Mouse (Mus musculus) testis, adult 2 months (tissue): ENCODE results near the gene Fanca. TPM values are rescaled to one million over a fixed set of nuclear protein-coding genes. Genes with fewer than 3 reads are reported as not detected.

Experiments used
- H3K27ac ChIP-seq: fragments of 200-500 bp; 2 replicates; pipeline ENCODE4 v1.5.1; 2012; ENCODE audit warnings: low read depth, low read length; ENCODE audit not compliant: control insufficient read depth, insufficient read depth
- H3K27me3 ChIP-seq: fragments of 200-500 bp; 2 replicates; pipeline ENCODE4 v1.6.1; 2012; ENCODE audit warnings: mild to moderate bottlenecking, low read length, moderate library complexity; ENCODE audit not compliant: control insufficient read depth, insufficient read depth
- H3K36me3 ChIP-seq: fragments of 200-500 bp; 2 replicates; pipeline ENCODE4 v1.6.1; 2012; ENCODE audit warnings: mild to moderate bottlenecking, low read length; ENCODE audit not compliant: control insufficient read depth, insufficient read depth
- H3K4me1 ChIP-seq: fragments of 200-500 bp; 2 replicates; pipeline ENCODE4 v1.6.1; 2012; ENCODE audit warnings: low read length; ENCODE audit not compliant: control insufficient read depth, insufficient read depth
- H3K4me3 ChIP-seq: fragments of 200-500 bp; 2 replicates; pipeline ENCODE4 v1.5.1; 2012; ENCODE audit warnings: low read depth, mild to moderate bottlenecking, low read length, moderate library complexity, mixed read lengths; ENCODE audit not compliant: control insufficient read depth
- CTCF ChIP-seq: fragments of 200-500 bp; IDR thresholded peaks from 2 replicates; pipeline ENCODE4 v1.5.1; 2012; ENCODE audit warnings: low read depth, mild to moderate bottlenecking, inconsistent platforms, low read length, moderate library complexity; ENCODE audit not compliant: control insufficient read depth, insufficient read depth, insufficient replicate concordance
- POLR2A ChIP-seq: fragments of 200-500 bp; IDR thresholded peaks from 2 replicates; pipeline ENCODE4 v1.6.1; 2012; ENCODE audit warnings: low read depth, mild to moderate bottlenecking, inconsistent platforms, low read length, moderate library complexity; ENCODE audit not compliant: control insufficient read depth
- polyA plus RNA-seq: library from polyadenylated mRNA; depleted of rRNA; stranded (reverse); fragments of >200 nt; gene quantifications from 2 replicates; pipeline ENCODE4 v1.2.3, GENCODE M21; 2012

Fanca gene
- polyA plus RNA-seq, 1 experiment, result 37.3 TPM

DNA sequence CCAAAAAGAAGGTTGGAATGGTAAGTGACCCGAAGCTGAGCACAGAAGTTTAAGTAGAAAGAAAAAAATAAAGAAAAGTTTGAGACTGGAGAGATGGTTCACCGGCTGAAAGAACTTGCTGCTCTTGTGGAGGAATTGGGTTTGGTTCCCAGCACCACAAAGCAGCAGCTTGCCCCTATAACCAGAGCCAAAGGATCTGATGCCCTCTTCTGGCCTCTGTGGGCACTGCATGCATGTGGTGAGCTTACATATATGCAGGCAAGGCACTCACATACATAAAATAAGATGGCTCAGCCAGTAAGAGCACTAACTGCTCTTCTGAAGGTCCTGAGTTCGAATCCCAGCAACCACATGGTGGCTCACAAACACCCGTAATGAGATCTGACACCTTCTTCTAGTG is 21.7 kb upstream of the Fanca start:
- H3K4me1 ChIP-seq, result peaks cover 6% of the 10 kb centered on the region
- H3K4me3 ChIP-seq, result no peak overlapping the region
- H3K36me3 ChIP-seq, result no peaks in the 10 kb centered on the region
- no peak overlapping the region for H3K27ac ChIP-seq
- H3K27me3 ChIP-seq, result no peaks in the 10 kb centered on the region
- no peak for TF ChIP-seq POLR2A
- peak; percentile 46; the same call in 1 of the 2 replicates for TF ChIP-seq CTCF

DNA sequence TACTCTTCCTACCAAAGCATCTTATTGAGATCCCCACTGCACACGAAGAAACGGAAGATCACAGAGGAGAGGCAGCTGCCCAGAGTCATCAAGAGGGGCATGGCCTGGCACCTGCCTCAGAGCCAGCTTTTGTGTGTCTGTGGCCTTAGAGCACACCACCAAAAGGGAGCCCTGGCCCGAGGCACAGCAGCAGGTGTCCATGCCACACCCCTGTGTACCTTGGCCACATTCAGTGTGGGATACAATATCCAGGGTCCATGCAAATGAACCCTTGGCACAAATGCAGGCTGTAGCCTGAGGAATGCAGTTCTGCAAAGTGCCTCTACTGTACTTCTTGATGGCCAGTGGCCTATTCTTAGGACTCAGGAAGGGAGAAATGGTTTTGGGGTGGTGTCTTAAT is 19.1 kb upstream of the Fanca start:
- Histone ChIP-seq H3K36me3 (no peaks in the 10 kb centered on the region), H3K4me1 (peaks cover 7% of the 10 kb centered on the region), H3K27ac (peak overlapping the region; percentile 24; the same call in 1 of the 2 replicates), H3K27me3 (no peaks in the 10 kb centered on the region), H3K4me3 (no peak overlapping the region)
- TF ChIP-seq CTCF (no peak), POLR2A (no peak)

DNA sequence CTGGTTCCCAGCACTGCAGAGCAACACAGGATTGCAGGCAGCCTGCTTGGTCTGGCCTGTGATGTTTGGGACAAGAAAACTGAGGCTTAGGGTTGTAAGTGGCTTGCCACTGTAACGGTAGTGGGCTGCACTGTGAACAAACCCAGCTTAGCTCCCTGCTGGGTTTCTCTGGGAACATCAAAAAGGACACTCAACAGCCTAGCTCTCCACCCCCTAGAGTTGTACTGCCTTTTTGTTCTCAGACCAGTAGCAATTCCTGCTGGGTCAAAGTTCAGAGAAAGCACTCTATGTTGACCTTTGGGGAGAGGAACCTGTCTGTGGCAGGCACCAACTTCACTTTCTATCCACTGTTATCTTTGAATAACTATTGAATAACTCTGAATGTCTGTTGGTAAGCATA is 16.1 kb upstream of the Fanca start:
- no peaks in the 10 kb centered on the region for H3K27me3 ChIP-seq
- no peaks in the 10 kb centered on the region for H3K36me3 ChIP-seq
- peaks cover 8% of the 10 kb centered on the region for H3K4me1 ChIP-seq
- TF ChIP-seq CTCF, result no peak
- TF ChIP-seq POLR2A, result no peak
- H3K27ac ChIP-seq, result peak overlapping the region; percentile 52
- peak overlapping the region; percentile 58 for H3K4me3 ChIP-seq

DNA sequence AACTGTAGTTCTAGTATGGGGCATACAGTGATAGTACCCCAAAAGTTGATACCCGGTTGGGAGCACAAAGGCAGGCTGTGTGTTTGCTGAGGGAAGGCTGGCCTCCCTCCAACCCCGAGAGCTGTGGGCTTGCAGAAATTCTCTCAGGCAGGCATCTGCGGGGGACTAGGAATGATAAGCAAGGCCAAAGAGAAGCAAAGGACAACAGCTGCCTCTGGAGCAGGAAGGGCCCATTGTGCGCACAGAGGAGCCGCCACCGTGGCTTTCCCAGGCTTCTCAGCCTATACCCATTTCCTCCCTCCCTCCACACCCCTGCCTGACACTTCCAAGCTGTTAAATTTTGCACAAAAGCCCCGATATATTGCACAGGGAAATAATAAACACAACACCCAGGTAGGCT is 15.5 kb upstream of the Fanca start:
- H3K4me3 ChIP-seq, result peak overlapping the region; percentile 58
- TF ChIP-seq CTCF (no peak), POLR2A (no peak; the same call in 1 of the 2 replicates)
- peak overlapping the region; percentile 52 for H3K27ac ChIP-seq
- H3K27me3 ChIP-seq, result no peaks in the 10 kb centered on the region
- no peaks in the 10 kb centered on the region for H3K36me3 ChIP-seq
- peaks cover 8% of the 10 kb centered on the region for H3K4me1 ChIP-seq

DNA sequence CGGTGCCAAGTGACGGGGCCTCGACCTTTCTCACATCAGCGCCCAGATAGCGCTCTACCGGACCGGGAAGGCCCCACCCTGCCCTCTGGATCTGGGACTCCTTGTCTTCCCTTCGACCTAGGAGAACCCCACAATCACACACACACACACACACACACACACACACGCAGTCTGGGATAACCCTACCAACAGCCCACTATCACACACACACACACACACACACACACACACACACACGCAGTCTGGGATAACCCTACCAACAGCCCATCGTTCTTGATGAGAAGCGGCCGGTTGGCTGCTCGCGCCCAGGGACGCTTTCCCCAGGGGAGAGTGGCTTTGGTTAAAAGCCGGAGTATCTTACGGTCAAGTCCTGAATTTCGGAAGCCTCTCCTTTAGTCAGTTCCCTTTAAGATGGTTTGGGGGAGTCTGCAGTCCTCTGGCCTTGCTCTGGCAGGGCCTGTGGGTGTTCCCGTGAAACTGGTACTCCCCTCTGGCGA is 14.8 kb upstream of the Fanca start:
- TF ChIP-seq POLR2A (no peak), CTCF (no peak)
- no peaks in the 10 kb centered on the region for H3K36me3 ChIP-seq
- H3K27ac ChIP-seq, result peak overlapping the region; percentile 78

DNA sequence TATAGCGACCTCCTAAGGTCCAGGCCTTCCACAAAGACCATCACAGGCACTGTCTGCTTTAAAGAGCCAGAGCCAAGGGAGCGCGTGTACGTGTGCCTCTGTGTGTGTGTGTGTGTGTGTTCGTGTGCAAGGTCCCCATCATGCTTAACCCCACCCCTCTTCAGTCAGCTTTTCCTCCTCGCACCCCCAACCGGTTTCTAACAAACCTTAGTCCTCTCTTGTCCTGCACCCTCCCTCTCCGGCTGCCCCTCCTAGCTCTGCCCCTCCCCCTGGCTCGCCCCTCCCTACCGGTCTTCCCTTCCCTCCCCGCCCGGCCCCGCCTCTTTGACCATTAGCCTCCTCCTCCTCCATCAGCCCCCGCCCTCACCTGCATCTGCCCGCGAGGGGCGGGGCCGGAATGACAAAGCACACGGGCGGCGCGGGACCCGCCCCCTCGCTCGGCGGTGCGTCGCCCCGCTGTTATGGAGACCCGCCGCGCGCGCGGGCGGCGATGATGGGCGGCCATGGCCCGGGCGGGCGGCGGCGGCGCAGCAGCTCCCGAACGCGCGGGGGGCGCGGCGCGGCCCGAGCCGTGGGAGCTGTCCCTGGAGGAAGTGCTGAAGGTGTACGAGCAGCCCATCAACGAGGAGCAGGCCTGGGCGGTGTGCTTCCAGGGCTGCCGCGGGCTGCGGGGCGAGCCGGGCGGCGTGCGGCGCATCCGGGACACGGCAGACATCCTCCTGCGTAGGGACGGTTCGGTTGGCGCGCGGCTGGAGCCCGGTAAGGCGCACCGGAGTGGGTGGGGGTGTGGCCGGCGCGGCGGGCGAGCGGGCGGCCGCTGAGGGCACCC is 14.1 kb upstream of the Fanca start, which contains the start of gene Spire2:
Gene Spire2 (plus strand): TSS at position 452 of the 829 bp plus-strand sequence.
- Histone ChIP-seq H3K4me1 (peaks cover 5% of the 10 kb centered on the region), H3K4me3 (peak within 1 kb of the TSS; percentile 81), H3K27me3 (no peaks in the 10 kb centered on the region), H3K36me3 (no peaks in the 10 kb centered on the region), H3K27ac (peak within 1 kb of the TSS; percentile 78)
- TF ChIP-seq CTCF (no peak), POLR2A (peak; percentile 2)

More for the DNA sequence above, 14.8 kb upstream of the Fanca start:
- Histone ChIP-seq H3K4me1 (peaks cover 6% of the 10 kb centered on the region), H3K27me3 (no peaks in the 10 kb centered on the region), H3K4me3 (peak overlapping the region; percentile 81)

DNA sequence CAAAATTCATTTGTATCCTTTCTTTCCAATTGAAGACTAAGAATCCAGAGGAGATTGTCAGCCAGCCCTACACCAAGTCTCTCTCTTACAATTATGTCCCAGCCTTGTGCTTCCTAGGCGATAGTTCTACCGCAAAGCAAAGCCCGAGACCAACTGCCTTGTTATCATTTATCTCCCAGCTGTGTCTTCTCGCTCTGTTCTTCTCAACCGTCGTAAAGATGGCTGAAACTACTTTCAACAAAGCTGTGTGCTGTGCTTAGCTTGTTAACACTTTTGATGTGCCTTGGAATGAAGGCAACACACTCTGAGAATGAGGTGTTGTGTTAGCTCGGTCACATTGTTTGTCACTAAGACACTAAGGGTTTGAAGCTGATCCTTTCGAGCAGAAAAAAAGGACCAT is 13.4 kb upstream of the Fanca start:
- H3K4me1 ChIP-seq, result peaks cover 5% of the 10 kb centered on the region
- H3K36me3 ChIP-seq, result no peaks in the 10 kb centered on the region
- H3K4me3 ChIP-seq, result peak overlapping the region; percentile 81; the same call in 1 of the 2 replicates
- no peaks in the 10 kb centered on the region for H3K27me3 ChIP-seq
- H3K27ac ChIP-seq, result peak overlapping the region; percentile 58; the same call in 1 of the 2 replicates
- TF ChIP-seq POLR2A, result no peak
- no peak for TF ChIP-seq CTCF

DNA sequence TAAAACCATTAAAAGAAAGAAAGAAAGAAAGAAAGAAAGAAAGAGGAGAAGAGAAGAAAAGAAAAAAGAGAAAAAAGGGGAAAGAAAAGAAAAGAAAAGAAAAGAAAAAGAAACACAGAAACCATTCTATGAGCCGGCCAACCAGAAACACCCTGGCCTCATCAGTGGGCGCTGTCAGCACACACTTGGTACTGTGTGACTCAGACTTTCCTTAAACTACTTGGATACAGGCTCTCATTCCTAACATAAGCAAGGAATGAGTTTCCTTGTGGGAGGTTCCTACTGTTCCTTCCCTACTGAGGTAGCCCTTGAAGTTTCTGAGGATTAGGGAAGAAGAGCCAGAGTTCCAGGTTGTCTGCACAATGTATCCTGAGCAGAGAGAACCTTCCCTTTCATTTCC is 12.9 kb upstream of the Fanca start:
- Histone ChIP-seq H3K27me3 (no peaks in the 10 kb centered on the region), H3K4me1 (peaks cover 5% of the 10 kb centered on the region), H3K4me3 (no peak overlapping the region; the same call in 1 of the 2 replicates), H3K27ac (peak overlapping the region; percentile 58; the same call in 1 of the 2 replicates), H3K36me3 (no peaks in the 10 kb centered on the region)
- no peak for TF ChIP-seq POLR2A
- TF ChIP-seq CTCF, result no peak
